Mouse (Mus musculus) stomach, embryonic 16.5 days (tissue): Measurements from ENCODE around the gene Qrich2. TPM values are rescaled to one million over a fixed set of nuclear protein-coding genes. Genes with fewer than 3 reads are reported as not detected.
"Not testable (repeated sequence)": the region's sequence is repeated elsewhere in the genome, so short reads cannot be mapped to it uniquely, and the experiment has no call there.

ENCODE experiments used
- ATAC-seq: fragments of 200-750 bp; cut with Nextera tagmentation; 2 replicates; pipeline ENCODE4 v1.8.0; 2017; ENCODE audit warnings: moderate number of reproducible peaks, moderate TSS enrichment; ENCODE audit not compliant: insufficient read depth, low FRiP score
- H3K27ac ChIP-seq: fragments of 300-500 bp; sonication (generic); 2 replicates; pipeline ENCODE4 v1.5.1; 2014; ENCODE audit warnings: low read length
- H3K27me3 ChIP-seq: fragments of 300-500 bp; sonication (generic); 2 replicates; pipeline ENCODE4 v1.6.1; 2014; ENCODE audit warnings: low read length, control low read depth, mixed read lengths; ENCODE audit not compliant: control insufficient read depth, insufficient read depth
- H3K36me3 ChIP-seq: fragments of 300-500 bp; sonication (generic); 2 replicates; pipeline ENCODE4 v1.6.1; 2014; ENCODE audit warnings: low read length; ENCODE audit not compliant: control insufficient read depth, insufficient read depth
- H3K4me1 ChIP-seq: fragments of 300-500 bp; sonication (generic); 2 replicates; pipeline ENCODE4 v1.6.1; 2014; ENCODE audit warnings: low read length, control low read depth, mixed read lengths; ENCODE audit not compliant: control insufficient read depth, insufficient read depth
- H3K4me2 ChIP-seq: fragments of 300-500 bp; sonication (generic); 2 replicates; pipeline ENCODE4 v1.6.1; 2014; ENCODE audit warnings: low read depth, low read length, mixed read lengths
- H3K4me3 ChIP-seq: fragments of 300-500 bp; sonication (generic); replicated peaks from 2 replicates; pipeline ENCODE4 v1.5.1; 2014; ENCODE audit warnings: mild to moderate bottlenecking, low read length
- H3K9ac ChIP-seq: fragments of 300-500 bp; sonication (generic); 2 replicates; pipeline ENCODE4 v1.6.1; 2014; ENCODE audit warnings: low read length
- H3K9me3 ChIP-seq: fragments of 300-500 bp; sonication (generic); replicated peaks from 2 replicates; pipeline ENCODE4 v1.6.1; 2016; ENCODE audit warnings: low read length, control low read depth; ENCODE audit not compliant: control insufficient read depth
- WGBS: fragments of 180-500 bp; shearing (Covaris S2); extraction: QIAGEN DNeasy Blood & Tissue Kit; methylation state at CpG from one replicate; pipeline ENCODE4 v1.1.7; 2014; 5-methylcytosine and 5-hydroxymethylcytosine counted together
- polyA plus RNA-seq: library from polyadenylated mRNA; unstranded; fragments of >200 nt; fragmentation: Nextera tagmentation; extraction: Ambion mirVana; gene quantifications from 2 replicates; pipeline ENCODE4 v1.2.1, GENCODE M21; 2015

Gene Qrich2
- polyA plus RNA-seq, 1 experiment from 2014 or later = 0.53 TPM

- Histone ChIP-seq H3K9me3 (no peaks in the 10 kb centered on the region), H3K4me3 (no peak overlapping the region), H3K36me3 (peaks cover 43% of the 10 kb centered on the region), H3K4me2 (no peak overlapping the region), H3K27me3 (no peaks in the 10 kb centered on the region), H3K4me1 (no peaks in the 10 kb centered on the region), H3K27ac (no peak overlapping the region), H3K9ac (no peak overlapping the region)
- 83% methylated on average over 7 of the region's 7 CpGs for WGBS
- no peak for ATAC-seq
Observed at GRCm38 (mm10) chr11:116478978-116479377, 12.9 kb upstream of the Qrich2 start.

- Histone ChIP-seq H3K4me2 (no peak overlapping the region), H3K9ac (no peak overlapping the region), H3K27me3 (no peaks in the 10 kb centered on the region), H3K36me3 (peaks cover 39% of the 10 kb centered on the region), H3K9me3 (no peaks in the 10 kb centered on the region), H3K27ac (no peak overlapping the region), H3K4me1 (no peaks in the 10 kb centered on the region), H3K4me3 (no peak overlapping the region)
- 92% methylated on average over 15 of the region's 15 CpGs for WGBS
- no peak for ATAC-seq
Observed at GRCm38 (mm10) chr11:116477160-116477759, 11.2 kb upstream of the Qrich2 start.

DNA sequence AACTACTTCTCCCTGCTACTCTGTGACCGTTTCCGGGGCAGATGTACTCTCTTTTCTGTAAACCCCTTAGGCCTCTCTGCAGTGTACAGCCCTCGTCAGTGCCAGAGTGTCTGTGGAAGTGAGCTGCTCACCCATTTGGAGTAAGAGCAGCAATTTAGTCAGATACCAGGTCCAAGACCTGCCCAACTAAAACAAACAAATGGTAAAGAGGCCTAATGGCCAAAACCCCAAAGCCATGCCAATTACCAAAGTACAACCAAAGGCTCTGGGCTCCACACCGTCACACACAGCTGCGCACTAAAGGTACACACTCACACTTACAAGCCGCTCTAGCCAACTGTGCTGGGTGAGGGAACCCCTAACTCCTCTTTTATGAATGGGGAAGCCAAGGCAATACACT, 10.7 kb upstream of the Qrich2 start:
- no peak overlapping the region for H3K4me3 ChIP-seq
- H3K36me3 ChIP-seq = peaks cover 43% of the 10 kb centered on the region
- H3K4me1 ChIP-seq = no peaks in the 10 kb centered on the region
- H3K27me3 ChIP-seq = no peaks in the 10 kb centered on the region
- no peak overlapping the region for H3K27ac ChIP-seq
- H3K4me2 ChIP-seq = no peak overlapping the region
- 88% methylated on average over 6 of the region's 6 CpGs for WGBS
- ATAC-seq = no peak
- no peaks in the 10 kb centered on the region for H3K9me3 ChIP-seq
- H3K9ac ChIP-seq = no peak overlapping the region

GRCm38 (mm10) chr11:116476041-116476440, 10.0 kb upstream of the Qrich2 start:
- Histone ChIP-seq H3K4me3 (no peak overlapping the region), H3K27me3 (no peaks in the 10 kb centered on the region), H3K36me3 (peaks cover 40% of the 10 kb centered on the region), H3K9ac (no peak overlapping the region), H3K4me2 (no peak overlapping the region), H3K9me3 (no peaks in the 10 kb centered on the region), H3K4me1 (no peaks in the 10 kb centered on the region), H3K27ac (no peak overlapping the region)
- 90% methylated on average over 10 of the region's 10 CpGs for WGBS
- no peak for ATAC-seq

DNA sequence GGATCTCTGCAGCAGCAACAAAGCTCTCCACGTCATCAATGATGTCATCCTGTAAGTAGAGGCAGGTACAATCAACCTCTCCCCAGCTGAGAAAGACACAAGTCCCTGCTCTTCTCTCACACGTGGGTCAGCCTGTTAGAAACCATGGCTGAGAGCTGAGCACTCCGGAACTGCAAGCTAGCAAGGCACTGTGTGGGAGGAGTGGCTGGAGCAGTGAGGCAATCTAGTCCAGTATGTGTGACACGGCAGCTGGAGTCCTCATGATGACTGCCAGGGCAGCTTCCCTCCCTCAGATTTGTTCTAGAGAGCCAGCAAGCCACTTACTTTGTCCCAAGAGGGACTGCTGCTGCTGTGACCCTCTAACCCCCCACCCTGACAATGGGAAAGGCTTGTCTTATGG, 6.2 kb upstream of the Qrich2 start:
- Histone ChIP-seq H3K4me3 (no peak overlapping the region), H3K27ac (no peak overlapping the region), H3K36me3 (peaks cover 21% of the 10 kb centered on the region), H3K4me1 (no peaks in the 10 kb centered on the region), H3K27me3 (no peaks in the 10 kb centered on the region), H3K9ac (no peak overlapping the region), H3K9me3 (no peaks in the 10 kb centered on the region), H3K4me2 (no peak overlapping the region)
- no peak for ATAC-seq
- 77% methylated on average over 4 of the region's 4 CpGs for WGBS

DNA sequence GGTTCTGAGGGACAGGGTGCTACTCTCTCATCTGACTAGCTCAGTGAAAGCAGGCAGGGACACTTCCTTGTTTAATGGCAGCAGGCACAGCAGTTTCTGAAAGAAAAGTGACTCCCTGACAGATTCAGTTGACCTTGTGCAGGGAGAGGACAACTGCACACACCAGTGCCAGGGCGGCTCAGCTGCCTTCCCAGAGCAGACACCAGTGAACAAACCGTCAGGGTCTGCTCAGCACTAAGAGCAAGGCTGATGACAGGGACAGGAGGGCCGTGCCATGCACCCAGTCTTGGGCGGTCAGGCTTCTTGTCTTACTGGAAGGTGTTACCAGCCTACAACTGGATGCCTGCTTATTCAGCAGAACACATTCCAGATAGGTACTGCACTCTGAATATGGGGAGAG, 4.9 kb upstream of the Qrich2 start:
- H3K4me2 ChIP-seq = no peak overlapping the region
- no peak overlapping the region for H3K9ac ChIP-seq
- H3K27ac ChIP-seq = no peak overlapping the region
- H3K4me3 ChIP-seq = no peak overlapping the region
- H3K36me3 ChIP-seq = peaks cover 15% of the 10 kb centered on the region
- WGBS = 90% methylated on average over 4 of the region's 4 CpGs
- H3K4me1 ChIP-seq = no peaks in the 10 kb centered on the region
- no peaks in the 10 kb centered on the region for H3K27me3 ChIP-seq
- ATAC-seq = no peak
- no peaks in the 10 kb centered on the region for H3K9me3 ChIP-seq

- H3K9me3 ChIP-seq = no peaks in the 10 kb centered on the region
- H3K4me2 ChIP-seq = no peak overlapping the region
- H3K27me3 ChIP-seq = no peaks in the 10 kb centered on the region
- H3K4me1 ChIP-seq = no peaks in the 10 kb centered on the region
- no peak overlapping the region for H3K9ac ChIP-seq
- H3K27ac ChIP-seq = no peak overlapping the region
- ATAC-seq = no peak
- H3K4me3 ChIP-seq = no peak overlapping the region
- WGBS = 86% methylated on average over 3 of the region's 3 CpGs
- H3K36me3 ChIP-seq = peaks cover 15% of the 10 kb centered on the region
Observed at GRCm38 (mm10) chr11:116470249-116470648, 4.2 kb upstream of the Qrich2 start.

- H3K9ac ChIP-seq, H3K27ac ChIP-seq, ATAC-seq, H3K4me2 ChIP-seq, H3K4me3 ChIP-seq, H3K9me3 ChIP-seq, H3K4me1 ChIP-seq, H3K27me3 ChIP-seq: not testable (repeated sequence)
- H3K36me3 ChIP-seq = peaks cover 15% of the 10 kb centered on the region
- 73% methylated on average over 3 of the region's 3 CpGs for WGBS
Observed at GRCm38 (mm10) chr11:116468338-116468737, 2.3 kb upstream of the Qrich2 start.

GRCm38 (mm10) chr11:116463833-116464232, 2.2 kb downstream of the Qrich2 start:
- no peaks in the 10 kb centered on the region for H3K27me3 ChIP-seq
- 0% methylated on average over 2 of the region's 2 CpGs for WGBS
- H3K9me3 ChIP-seq = no peaks in the 10 kb centered on the region
- H3K4me1 ChIP-seq = no peaks in the 10 kb centered on the region
- peak; percentile 74; the same call in 1 of the 2 replicates for ATAC-seq
- no peaks in the 10 kb centered on the region for H3K36me3 ChIP-seq
- H3K4me2 ChIP-seq = no peak overlapping the region
- H3K9ac ChIP-seq = no peak overlapping the region
- no peak overlapping the region for H3K4me3 ChIP-seq
- H3K27ac ChIP-seq = no peak overlapping the region
